Mouse (Mus musculus) limb, embryonic 10.5 days (tissue): ENCODE results near the gene Fam166a. TPM values are rescaled to one million over a fixed set of nuclear protein-coding genes. Genes with fewer than 3 reads are reported as not detected.

Experiments
- DNase-seq: peaks from one replicate; pipeline ENCODE4 v3.0.0-alpha.2; 2017; ENCODE audit warnings: low spot score
- H3K27ac ChIP-seq: fragments of 300-500 bp; sonication (generic); 2 replicates; pipeline ENCODE4 v1.5.1; 2016; ENCODE audit warnings: mild to moderate bottlenecking
- H3K27me3 ChIP-seq: fragments of 300-500 bp; sonication (generic); 2 replicates; pipeline ENCODE4 v1.6.1; 2016; ENCODE audit warnings: low read depth, mild to moderate bottlenecking; ENCODE audit not compliant: poor library complexity, severe bottlenecking
- H3K36me3 ChIP-seq: fragments of 300-500 bp; sonication (generic); 2 replicates; pipeline ENCODE4 v1.6.1; 2016; ENCODE audit warnings: mild to moderate bottlenecking, moderate library complexity
- H3K4me1 ChIP-seq: fragments of 300-500 bp; sonication (generic); 2 replicates; pipeline ENCODE4 v1.6.1; 2016
- H3K4me3 ChIP-seq: fragments of 300-500 bp; sonication (generic); 2 replicates; pipeline ENCODE4 v1.5.1; 2016; ENCODE audit warnings: mild to moderate bottlenecking, moderate library complexity
- H3K9me3 ChIP-seq: fragments of 300-500 bp; sonication (generic); replicated peaks from 2 replicates; pipeline ENCODE4 v1.6.1; 2016; ENCODE audit warnings: mild to moderate bottlenecking
- WGBS: fragments of 180-500 bp; shearing (Covaris S2); methylation state at CpG from one replicate; pipeline ENCODE4 v1.1.7; 2016; 5-methylcytosine and 5-hydroxymethylcytosine counted together
- polyA plus RNA-seq: library from polyadenylated mRNA; unstranded; fragments of >200 nt; fragmentation: Nextera tagmentation; extraction: Ambion mirVana; gene quantifications from 2 replicates; pipeline ENCODE4 v1.2.1, GENCODE M21; 2016

Fam166a gene
- polyA plus RNA-seq, 1 experiment from 2014 or later = 1.0 TPM

DNA sequence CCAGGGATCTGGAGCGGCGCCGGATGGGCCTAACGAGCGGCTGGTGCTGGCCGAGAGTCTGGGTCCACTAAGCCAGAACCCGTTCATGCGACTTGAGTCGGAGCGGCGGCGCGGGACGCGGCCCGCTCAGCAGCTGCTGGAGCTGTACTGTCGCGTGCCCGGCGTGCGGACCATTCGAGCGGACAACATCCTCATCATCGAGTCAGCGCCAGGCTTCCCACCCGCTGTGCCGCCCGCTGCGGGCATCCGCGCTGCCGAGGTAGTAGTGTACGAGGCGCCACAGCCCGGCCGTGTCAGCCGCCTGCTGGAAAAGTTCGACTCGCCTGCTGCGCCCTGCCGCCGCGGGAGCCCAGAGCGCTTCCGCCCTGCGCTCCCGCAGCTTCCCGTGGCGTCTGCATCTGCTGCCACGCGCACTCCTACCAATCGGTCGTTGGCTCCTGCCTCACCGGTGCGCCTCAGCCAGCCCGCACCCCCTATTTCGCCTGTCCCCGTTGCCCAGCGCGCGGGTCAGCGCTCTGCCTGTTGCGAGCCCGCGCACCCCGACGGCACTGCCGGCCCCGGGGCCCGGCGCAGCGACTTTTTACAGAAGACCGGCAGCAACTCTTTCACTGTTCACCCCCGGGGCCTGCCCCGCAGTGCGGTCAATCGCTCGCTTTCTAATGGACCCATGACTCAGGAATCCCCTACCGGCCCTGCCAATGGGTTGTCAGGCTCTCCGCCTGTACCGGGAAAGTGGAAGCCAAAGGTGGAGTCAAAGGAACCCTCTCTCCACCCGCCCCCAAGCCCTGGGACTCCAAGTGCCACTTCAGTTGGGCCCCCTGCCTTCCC lies 44.5 kb downstream of the Fam166a start:
- DNase-seq = peak; percentile 58
- H3K27ac ChIP-seq = peak overlapping the region; percentile 80
- WGBS = under 1% methylated on average over 82 of the region's 82 CpGs
- H3K9me3 ChIP-seq = no peaks in the 10 kb centered on the region
- H3K4me1 ChIP-seq = peaks cover 41% of the 10 kb centered on the region
- peak overlapping the region; percentile 85 for H3K4me3 ChIP-seq
- H3K36me3 ChIP-seq = peaks cover 1% of the 10 kb centered on the region
- H3K27me3 ChIP-seq = peaks cover 29% of the 10 kb centered on the region

- peak overlapping the region; percentile 85 for H3K4me3 ChIP-seq
- peaks cover 8% of the 10 kb centered on the region for H3K36me3 ChIP-seq
- no peaks in the 10 kb centered on the region for H3K9me3 ChIP-seq
- H3K27me3 ChIP-seq = peaks cover 29% of the 10 kb centered on the region
- DNase-seq = no peak
- no peak overlapping the region; the same call in 1 of the 2 replicates for H3K27ac ChIP-seq
- WGBS = 21% methylated on average over 12 of the region's 12 CpGs
- H3K4me1 ChIP-seq = peaks cover 41% of the 10 kb centered on the region
These were observed 45.2 kb downstream of the Fam166a start for GRCm38 (mm10) chr2:25263623-25264285.

- Histone ChIP-seq H3K27me3 (peaks cover 29% of the 10 kb centered on the region), H3K27ac (no peak overlapping the region), H3K36me3 (peaks cover 14% of the 10 kb centered on the region), H3K9me3 (no peaks in the 10 kb centered on the region), H3K4me1 (peaks cover 41% of the 10 kb centered on the region), H3K4me3 (peak overlapping the region; percentile 85)
- 69% methylated on average over 5 of the region's 5 CpGs for WGBS
- DNase-seq = no peak
These were observed 45.7 kb downstream of the Fam166a start for GRCm38 (mm10) chr2:25264286-25264660.

GRCm38 (mm10) chr2:25264851-25265250 lies 46.3 kb downstream of the Fam166a start:
- no peak overlapping the region for H3K4me3 ChIP-seq

GRCm38 (mm10) chr2:25265897-25266656 lies 47.5 kb downstream of the Fam166a start:
- H3K36me3 ChIP-seq = peaks cover 32% of the 10 kb centered on the region
- peaks cover 29% of the 10 kb centered on the region for H3K27me3 ChIP-seq
- no peaks in the 10 kb centered on the region for H3K9me3 ChIP-seq
- DNase-seq = no peak
- peaks cover 46% of the 10 kb centered on the region for H3K4me1 ChIP-seq
- 67% methylated on average over 6 of the region's 6 CpGs for WGBS
- H3K4me3 ChIP-seq = no peak overlapping the region
- H3K27ac ChIP-seq = no peak overlapping the region

More at GRCm38 (mm10) chr2:25264851-25265250, 46.3 kb downstream of the Fam166a start:
- peaks cover 19% of the 10 kb centered on the region for H3K36me3 ChIP-seq
- peaks cover 29% of the 10 kb centered on the region for H3K27me3 ChIP-seq
- 78% methylated on average over 3 of the region's 3 CpGs for WGBS
- H3K4me1 ChIP-seq = peaks cover 41% of the 10 kb centered on the region
- no peak overlapping the region for H3K27ac ChIP-seq
- no peak for DNase-seq
- no peaks in the 10 kb centered on the region for H3K9me3 ChIP-seq

- H3K4me1 ChIP-seq = peaks cover 52% of the 10 kb centered on the region
- H3K27me3 ChIP-seq = peaks cover 29% of the 10 kb centered on the region
- no peak overlapping the region for H3K27ac ChIP-seq
- no peaks in the 10 kb centered on the region for H3K9me3 ChIP-seq
- WGBS = 62% methylated on average over 2 of the region's 2 CpGs
- H3K4me3 ChIP-seq = no peak overlapping the region
- peaks cover 34% of the 10 kb centered on the region for H3K36me3 ChIP-seq
- DNase-seq = no peak
These were observed 48.2 kb downstream of the Fam166a start for GRCm38 (mm10) chr2:25266720-25267119.

DNA sequence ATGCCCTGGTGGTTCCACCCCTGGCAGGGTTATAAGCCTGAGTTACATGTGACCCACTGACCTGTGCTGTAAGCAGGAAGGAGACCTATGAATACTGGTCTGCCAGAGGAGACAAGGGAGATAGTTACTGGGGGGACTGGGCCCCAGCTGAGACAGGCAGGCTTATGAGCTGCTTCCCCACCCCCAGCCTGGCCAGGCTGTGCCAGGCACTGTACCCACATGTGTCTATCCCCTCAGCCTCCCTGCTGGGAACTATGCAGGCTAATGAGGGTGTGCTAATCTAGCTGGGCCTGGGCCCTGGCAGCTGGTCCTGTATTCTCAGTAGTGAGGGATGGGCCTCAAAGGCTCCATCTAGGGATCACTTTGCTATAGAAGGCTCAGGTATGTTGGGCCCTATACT lies 48.7 kb downstream of the Fam166a start:
- Histone ChIP-seq H3K36me3 (peaks cover 34% of the 10 kb centered on the region), H3K9me3 (no peaks in the 10 kb centered on the region), H3K27me3 (peaks cover 29% of the 10 kb centered on the region), H3K4me1 (peaks cover 48% of the 10 kb centered on the region), H3K27ac (no peak overlapping the region), H3K4me3 (no peak overlapping the region)
- no peak for DNase-seq

- WGBS = 73% methylated on average over 4 of the region's 4 CpGs
- Histone ChIP-seq H3K36me3 (peaks cover 34% of the 10 kb centered on the region), H3K4me1 (peaks cover 48% of the 10 kb centered on the region), H3K4me3 (no peak overlapping the region), H3K27ac (no peak overlapping the region), H3K9me3 (no peaks in the 10 kb centered on the region), H3K27me3 (peaks cover 29% of the 10 kb centered on the region)
- no peak for DNase-seq
These were observed 49.3 kb downstream of the Fam166a start for GRCm38 (mm10) chr2:25267746-25268309.

Other genes starting within 250 kb of the Fam166a start
- 119 and 124 TPM in 2 replicates for gene Mrpl41, start 243.6 kb upstream of the Fam166a start, polyA plus RNA-seq
- 7.0 and 9.1 TPM in 2 replicates for gene Pnpla7, start 242.7 kb upstream of the Fam166a start, polyA plus RNA-seq
- 61.6 and 68.2 TPM in 2 replicates for gene Nsmf, start 164.4 kb upstream of the Fam166a start, polyA plus RNA-seq
- gene Entpd8, start 138.4 kb upstream of the Fam166a start, polyA plus RNA-seq = 0.30 TPM in 1 of 2 replicates, not detected in the other
- 0.15 and 0.28 TPM in 2 replicates for gene Noxa1, start 123.6 kb upstream of the Fam166a start, polyA plus RNA-seq
- 7.9 and 10.3 TPM in 2 replicates for gene Nrarp, start 38.0 kb upstream of the Fam166a start, polyA plus RNA-seq
- 3.2 TPM in 2 replicates for gene Tor4a, start 21.9 kb upstream of the Fam166a start, polyA plus RNA-seq
- 129 and 137 TPM in 2 replicates for gene Nelfb, start 7.3 kb upstream of the Fam166a start, polyA plus RNA-seq
- 0.14 TPM in 1 of 2 replicates, not detected in the other for gene Stpg3, start 4.1 kb upstream of the Fam166a start, polyA plus RNA-seq
- 597 and 608 TPM in 2 replicates for gene Tubb4b, start 6.0 kb downstream of the Fam166a start, polyA plus RNA-seq
- gene Slc34a3, start 15.6 kb downstream of the Fam166a start, polyA plus RNA-seq = not detected in 2 replicates
- gene Rnf224, start 18.0 kb downstream of the Fam166a start, polyA plus RNA-seq = not detected in 2 replicates
- 3.8 and 5.7 TPM in 2 replicates for gene Rnf208, start 23.5 kb downstream of the Fam166a start, polyA plus RNA-seq
- gene Cysrt1, start 23.7 kb downstream of the Fam166a start, polyA plus RNA-seq = 0.25 TPM in 1 of 2 replicates, not detected in the other
- gene AL732309.1, start 28.1 kb downstream of the Fam166a start, polyA plus RNA-seq = 6.5 and 7.8 TPM in 2 replicates
- gene Tmem203, start 36.7 kb downstream of the Fam166a start, polyA plus RNA-seq = 14.5 and 18.4 TPM in 2 replicates
- 8.7 and 9.7 TPM in 2 replicates for gene Tprn, start 43.9 kb downstream of the Fam166a start, polyA plus RNA-seq
- gene Ssna1, start 53.7 kb downstream of the Fam166a start, polyA plus RNA-seq = 235 and 243 TPM in 2 replicates
- gene Anapc2, start 53.7 kb downstream of the Fam166a start, polyA plus RNA-seq = 138 and 153 TPM in 2 replicates
- not detected in 2 replicates for gene Tmem210, start 69.4 kb downstream of the Fam166a start, polyA plus RNA-seq
- not detected in 2 replicates for gene Lrrc26, start 71.2 kb downstream of the Fam166a start, polyA plus RNA-seq
- gene Grin1, start 100.4 kb downstream of the Fam166a start, polyA plus RNA-seq = 0.30 and 0.46 TPM in 2 replicates
- 42.6 and 54.6 TPM in 2 replicates for gene Man1b1, start 113.6 kb downstream of the Fam166a start, polyA plus RNA-seq
- 15.7 and 18.7 TPM in 2 replicates for gene Dpp7, start 137.6 kb downstream of the Fam166a start, polyA plus RNA-seq
- gene Uap1l1, start 146.9 kb downstream of the Fam166a start, polyA plus RNA-seq = 8.1 and 9.0 TPM in 2 replicates
- gene Sapcd2, start 153.6 kb downstream of the Fam166a start, polyA plus RNA-seq = 88.3 and 88.7 TPM in 2 replicates
- 0.19 TPM in 1 of 2 replicates, not detected in the other for gene Entpd2, start 177.1 kb downstream of the Fam166a start, polyA plus RNA-seq
- 5.7 and 8.1 TPM in 2 replicates for gene Npdc1, start 180.6 kb downstream of the Fam166a start, polyA plus RNA-seq
- gene Fut7, start 204.5 kb downstream of the Fam166a start, polyA plus RNA-seq = not detected in 2 replicates
- gene Abca2, start 210.0 kb downstream of the Fam166a start, polyA plus RNA-seq = 2.8 and 4.4 TPM in 2 replicates
- gene Clic3, start 238.1 kb downstream of the Fam166a start, polyA plus RNA-seq = 0.30 and 1.1 TPM in 2 replicates
- 10.0 and 14.6 TPM in 2 replicates for gene Paxx, start 242.3 kb downstream of the Fam166a start, polyA plus RNA-seq